Mouse (Mus musculus): ENCODE measurements around the gene Coq2. TPM values are rescaled to one million over a fixed set of nuclear protein-coding genes. Genes with fewer than 3 reads are reported as not detected.

Gene Coq2
- total and polyA plus RNA-seq, 3 experiments = 35.4 to 56.1 TPM; not detected in 1

GRCm38 (mm10) chr5:100663011-100663410, 11.9 kb downstream of the Coq2 start:
- Histone ChIP-seq H3K36me3 (ENCODE audit: control insufficient read depth in 1 of 2, insufficient read depth in 2 of 2, low read length in 2 of 2) (peaks cover 0 to 4% of the 10 kb centered on the region in 2 experiments; a peak in 3 of 4 replicates), H3K27ac (ENCODE audit: control insufficient read depth, low read depth, low read length) (no peak overlapping the region)

GRCm38 (mm10) chr5:100658460-100658859, 16.5 kb downstream of the Coq2 start:
- H3K27ac ChIP-seq (ENCODE audit: control insufficient read depth, low read depth, low read length) = no peak overlapping the region
- no peak overlapping the region for H3K4me3 ChIP-seq (ENCODE audit: control insufficient read depth in 1 of 2, insufficient read depth in 1 of 2, low read depth in 2 of 2, low read length in 2 of 2)
- no peaks in the 10 kb centered on the region for H3K9me3 ChIP-seq (replicated peaks; ENCODE audit: insufficient read depth, low read length)
- peaks cover 0 to 4% of the 10 kb centered on the region in 2 experiments; a peak in 1 of 4 replicates for H3K4me1 ChIP-seq (ENCODE audit: control insufficient read depth in 1 of 2, insufficient read depth in 2 of 2, low read length in 2 of 2)
- TF ChIP-seq EP300 (IDR thresholded peaks at IDR 0.05; ENCODE audit: low read depth in 1 of 2, low read length in 2 of 2) = no peak
- TF ChIP-seq ZKSCAN1 (IDR thresholded peaks at IDR 0.05; ENCODE audit: low read depth, low read length) = no peak
- no peak for TF ChIP-seq MAFK (IDR thresholded peaks at IDR 0.05; ENCODE audit: borderline replicate concordance, low read depth, low read length)
- no peak for TF ChIP-seq USF2 (IDR thresholded peaks at IDR 0.05; ENCODE audit: borderline replicate concordance in 1 of 2, insufficient read depth in 1 of 2, low read depth in 1 of 2, low read length in 2 of 2)
- no peak for TF ChIP-seq TAL1 (IDR thresholded peaks at IDR 0.05; ENCODE audit: low read length)
- no peak for TF ChIP-seq ZNF384 (IDR thresholded peaks at IDR 0.05; ENCODE audit: low read depth, low read length)
- TF ChIP-seq JUND (IDR thresholded peaks at IDR 0.05; ENCODE audit: low read depth, low read length) = no peak
- TF ChIP-seq MAX (IDR thresholded peaks at IDR 0.05; ENCODE audit: low read length) = no peak
- TF ChIP-seq BHLHE40 (IDR thresholded peaks at IDR 0.05; ENCODE audit: borderline replicate concordance, low read depth, low read length) = no peak
- TF ChIP-seq RAD21 (IDR thresholded peaks at IDR 0.05; ENCODE audit: low read depth, low read length) = no peak
- no peak for TF ChIP-seq RCOR1 (IDR thresholded peaks at IDR 0.05; ENCODE audit: low read depth, low read length)
- no peak for TF ChIP-seq MEF2A (IDR thresholded peaks at IDR 0.05; ENCODE audit: extremely low read depth, insufficient replicate concordance, low read depth, low read length, poor library complexity, severe bottlenecking)
- no peak for TF ChIP-seq CHD2 (IDR thresholded peaks at IDR 0.05; ENCODE audit: low read length)
- H3K36me3 ChIP-seq (ENCODE audit: control insufficient read depth in 1 of 2, insufficient read depth in 2 of 2, low read length in 2 of 2) = peaks cover 0 to 4% of the 10 kb centered on the region in 2 experiments; a peak in 3 of 4 replicates
- H3K27me3 ChIP-seq (ENCODE audit: control insufficient read depth in 1 of 2, insufficient read depth in 2 of 2, low read length in 2 of 2) = no peaks in the 10 kb centered on the region
- H3K9ac ChIP-seq (ENCODE audit: control insufficient read depth, low read depth, low read length, poor library complexity, severe bottlenecking) = no peak overlapping the region
- DNase-seq (ENCODE audit: low read depth, low spot score) = peak; percentile 20
- H3K79me2 ChIP-seq (ENCODE audit: control insufficient read depth, insufficient read depth, low read length, poor library complexity) = no peaks in the 10 kb centered on the region

More at GRCm38 (mm10) chr5:100663011-100663410, 11.9 kb downstream of the Coq2 start:
- Histone ChIP-seq H3K27me3 (ENCODE audit: control insufficient read depth in 1 of 2, insufficient read depth in 2 of 2, low read length in 2 of 2) (no peaks in the 10 kb centered on the region), H3K4me1 (ENCODE audit: control insufficient read depth in 1 of 2, insufficient read depth in 2 of 2, low read length in 2 of 2) (peaks cover 0 to 4% of the 10 kb centered on the region in 2 experiments; a peak in 1 of 4 replicates), H3K9ac (ENCODE audit: control insufficient read depth, low read depth, low read length, poor library complexity, severe bottlenecking) (no peak overlapping the region), H3K79me2 (ENCODE audit: control insufficient read depth, insufficient read depth, low read length, poor library complexity) (no peaks in the 10 kb centered on the region), H3K9me3 (replicated peaks; ENCODE audit: insufficient read depth, low read length) (no peaks in the 10 kb centered on the region), H3K4me3 (ENCODE audit: control insufficient read depth in 1 of 2, insufficient read depth in 1 of 2, low read depth in 2 of 2, low read length in 2 of 2) (no peak overlapping the region)
- no peak for TF ChIP-seq CTCF (IDR thresholded peaks at IDR 0.05 in 2 of 3, conservative IDR thresholded peaks at IDR 0.05 in 1 of 3; ENCODE audit: control insufficient read depth in 1 of 3, insufficient read depth in 1 of 3, low read depth in 2 of 3, low read length in 3 of 3, poor library complexity in 1 of 3, severe bottlenecking in 1 of 3)
- TF ChIP-seq UBTF (IDR thresholded peaks at IDR 0.05; ENCODE audit: borderline replicate concordance, insufficient read depth, low read depth, low read length) = no peak
- TF ChIP-seq POLR2A (IDR thresholded peaks at IDR 0.05; ENCODE audit: control insufficient read depth in 1 of 2, insufficient read depth in 1 of 2, low read depth in 1 of 2, low read length in 2 of 2, poor library complexity in 1 of 2) = 0 out of 4 replicates have a peak, but pooled peaks of 1 of the 2 experiments have one; percentile 22
- TF ChIP-seq NELFE (IDR thresholded peaks at IDR 0.05; ENCODE audit: low read depth, low read length) = no peak
- no peak for TF ChIP-seq POLR2AphosphoS5 (IDR thresholded peaks at IDR 0.05; ENCODE audit: borderline replicate concordance, low read depth, low read length)
- no peak for TF ChIP-seq POLR2AphosphoS2 (IDR thresholded peaks at IDR 0.05; ENCODE audit: low read length)
- DNase-seq (ENCODE audit: low read depth, low spot score) = peak; percentile 38
